Mouse (Mus musculus) liver, embryonic 15.5 days (tissue): ENCODE results near the gene Josd1. TPM values are rescaled to one million over a fixed set of nuclear protein-coding genes. Genes with fewer than 3 reads are reported as not detected.
A peak's percentile ranks its signal among the peaks of the same experiment; 100 is the strongest.

Source experiments
- ATAC-seq: fragments of 200-750 bp; cut with Nextera tagmentation; 2 replicates; pipeline ENCODE4 v1.8.0; 2017; ENCODE audit warnings: moderate number of reproducible peaks, mild to moderate bottlenecking, moderate library complexity; ENCODE audit not compliant: insufficient read depth
- H3K27ac ChIP-seq: fragments of 300-500 bp; sonication (generic); replicated peaks from 2 replicates; pipeline ENCODE4 v1.5.1; 2015; ENCODE audit warnings: mild to moderate bottlenecking, inconsistent platforms
- H3K27me3 ChIP-seq: fragments of 300-500 bp; sonication (generic); 2 replicates; pipeline ENCODE4 v1.6.1; 2015; ENCODE audit warnings: mild to moderate bottlenecking, inconsistent platforms
- H3K36me3 ChIP-seq: fragments of 300-500 bp; sonication (generic); replicated peaks from 2 replicates; pipeline ENCODE4 v1.6.1; 2015; ENCODE audit warnings: moderate library complexity, mild to moderate bottlenecking, inconsistent platforms
- H3K4me1 ChIP-seq: fragments of 300-500 bp; sonication (generic); replicated peaks from 2 replicates; pipeline ENCODE4 v1.6.1; 2015; ENCODE audit warnings: inconsistent platforms
- H3K4me2 ChIP-seq: fragments of 300-500 bp; sonication (generic); 2 replicates; pipeline ENCODE4 v1.6.1; 2015; ENCODE audit warnings: moderate library complexity, mild to moderate bottlenecking, inconsistent platforms
- H3K4me3 ChIP-seq: fragments of 300-500 bp; sonication (generic); replicated peaks from 2 replicates; pipeline ENCODE4 v1.5.1; 2015; ENCODE audit warnings: mild to moderate bottlenecking, inconsistent platforms
- H3K9ac ChIP-seq: fragments of 300-500 bp; sonication (generic); 2 replicates; pipeline ENCODE4 v1.6.1; 2015; ENCODE audit warnings: moderate library complexity, mild to moderate bottlenecking, inconsistent platforms
- H3K9me3 ChIP-seq: fragments of 300-500 bp; sonication (generic); replicated peaks from 2 replicates; pipeline ENCODE4 v1.6.1; 2016; ENCODE audit warnings: inconsistent platforms
- WGBS: fragments of 180-500 bp; shearing (Covaris S2); methylation state at CpG from one replicate; pipeline ENCODE4 v1.1.7; 2015; ENCODE audit warnings: mixed read lengths; ENCODE audit not compliant: insufficient replicate concordance; 5-methylcytosine and 5-hydroxymethylcytosine counted together
- polyA plus RNA-seq: library from polyadenylated mRNA; unstranded; fragments of >200 nt; fragmentation: Nextera tagmentation; extraction: Ambion mirVana; gene quantifications from 2 replicates; pipeline ENCODE4 v1.2.1, GENCODE M21; 2015

Gene Josd1
- 20.1 and 22.3 TPM in 2 replicates for polyA plus RNA-seq

GRCm38 (mm10) chr15:79687646-79688267, at the start of gene Josd1:
Gene Josd1 (minus strand): TSS chr15:79687919.
- Histone ChIP-seq H3K4me1 (peaks cover 74% of the 10 kb centered on the region), H3K36me3 (0 out of 2 replicates have a peak, but pooled peaks cover 4% of the 10 kb centered on the region), H3K9me3 (no peaks in the 10 kb centered on the region), H3K27ac (peak within 1 kb of the TSS; percentile 99), H3K27me3 (no peaks in the 10 kb centered on the region), H3K4me2 (peak within 1 kb of the TSS; percentile 82), H3K9ac (peak within 1 kb of the TSS; percentile 88), H3K4me3 (peak within 1 kb of the TSS; percentile 89)
- ATAC-seq: peak; percentile 69
- under 1% methylated on average over 71 of the region's 72 CpGs for WGBS

DNA sequence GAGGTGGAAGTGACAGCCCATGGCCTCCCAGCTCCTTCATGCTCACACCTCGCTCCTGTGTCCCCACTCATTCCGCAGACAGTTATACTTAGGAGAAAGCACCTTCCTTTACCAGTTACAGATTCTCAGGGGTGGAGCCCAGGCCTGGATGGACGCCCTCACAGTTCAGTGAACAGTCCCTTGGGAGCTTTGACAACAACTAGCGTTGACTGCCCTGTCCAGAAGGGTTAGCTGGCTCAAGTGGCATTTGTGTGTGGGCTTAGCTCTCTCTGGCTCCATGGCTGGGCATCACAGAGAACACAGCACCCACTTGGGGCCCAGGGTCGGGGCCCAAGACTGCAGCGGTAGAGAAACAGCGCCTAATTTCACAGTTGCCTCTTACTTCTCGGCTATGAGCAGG, 46.6 kb upstream of the Josd1 start:
- H3K4me1 ChIP-seq: 0 out of 2 replicates have a peak, but pooled peaks cover 11% of the 10 kb centered on the region
- no peak overlapping the region for H3K4me3 ChIP-seq
- H3K36me3 ChIP-seq: peaks cover 66% of the 10 kb centered on the region
- no peak overlapping the region for H3K9ac ChIP-seq
- 74% methylated on average over 8 of the region's 8 CpGs for WGBS
- ATAC-seq: no peak
- no peaks in the 10 kb centered on the region for H3K9me3 ChIP-seq
- peak overlapping the region; percentile 22 for H3K27ac ChIP-seq
- H3K27me3 ChIP-seq: no peaks in the 10 kb centered on the region
- no peak overlapping the region for H3K4me2 ChIP-seq

- Histone ChIP-seq H3K4me2 (no peak overlapping the region), H3K27ac (peak overlapping the region; percentile 22; the same call in 1 of the 2 replicates), H3K27me3 (no peaks in the 10 kb centered on the region), H3K9ac (no peak overlapping the region), H3K4me3 (no peak overlapping the region), H3K4me1 (0 out of 2 replicates have a peak, but pooled peaks cover 7% of the 10 kb centered on the region), H3K36me3 (peaks cover 69% of the 10 kb centered on the region), H3K9me3 (no peaks in the 10 kb centered on the region)
- ATAC-seq: no peak
- WGBS: 58% methylated on average over 4 of the region's 4 CpGs
Observed at GRCm38 (mm10) chr15:79733640-79734039, 45.9 kb upstream of the Josd1 start.

- peaks cover 67% of the 10 kb centered on the region for H3K36me3 ChIP-seq
- ATAC-seq: no peak
- H3K4me3 ChIP-seq: 0 out of 2 replicates have a peak overlapping the region, but pooled peaks have one; percentile 2
- no peak overlapping the region; the same call in 1 of the 2 replicates for H3K4me2 ChIP-seq
- 0 out of 2 replicates have a peak, but pooled peaks cover 7% of the 10 kb centered on the region for H3K4me1 ChIP-seq
- H3K9me3 ChIP-seq: no peaks in the 10 kb centered on the region
- no peaks in the 10 kb centered on the region for H3K27me3 ChIP-seq
- no peak overlapping the region; the same call in 1 of the 2 replicates for H3K27ac ChIP-seq
- 85% methylated on average over 8 of the region's 8 CpGs for WGBS
- H3K9ac ChIP-seq: no peak overlapping the region
Observed at GRCm38 (mm10) chr15:79733192-79733591, 45.5 kb upstream of the Josd1 start.

GRCm38 (mm10) chr15:79731554-79731953, 43.8 kb upstream of the Josd1 start:
- Histone ChIP-seq H3K36me3 (peaks cover 69% of the 10 kb centered on the region), H3K27ac (no peak overlapping the region)
- no peak for ATAC-seq

GRCm38 (mm10) chr15:79728731-79729388, 41.1 kb upstream of the Josd1 start:
- no peaks in the 10 kb centered on the region for H3K27me3 ChIP-seq
- no peak overlapping the region for H3K4me2 ChIP-seq
- no peak overlapping the region for H3K9ac ChIP-seq
- no peak overlapping the region for H3K4me3 ChIP-seq
- ATAC-seq: no peak
- H3K27ac ChIP-seq: no peak overlapping the region
- H3K36me3 ChIP-seq: peaks cover 60% of the 10 kb centered on the region
- 71% methylated on average over 10 of the region's 10 CpGs for WGBS
- H3K9me3 ChIP-seq: no peaks in the 10 kb centered on the region
- no peaks in the 10 kb centered on the region for H3K4me1 ChIP-seq

More at GRCm38 (mm10) chr15:79731554-79731953, 43.8 kb upstream of the Josd1 start:
- 0 out of 2 replicates have a peak, but pooled peaks cover 7% of the 10 kb centered on the region for H3K4me1 ChIP-seq
- H3K4me2 ChIP-seq: no peak overlapping the region
- no peaks in the 10 kb centered on the region for H3K9me3 ChIP-seq
- WGBS: 73% methylated on average over 7 of the region's 7 CpGs
- H3K4me3 ChIP-seq: no peak overlapping the region
- H3K9ac ChIP-seq: no peak overlapping the region
- no peaks in the 10 kb centered on the region for H3K27me3 ChIP-seq

DNA sequence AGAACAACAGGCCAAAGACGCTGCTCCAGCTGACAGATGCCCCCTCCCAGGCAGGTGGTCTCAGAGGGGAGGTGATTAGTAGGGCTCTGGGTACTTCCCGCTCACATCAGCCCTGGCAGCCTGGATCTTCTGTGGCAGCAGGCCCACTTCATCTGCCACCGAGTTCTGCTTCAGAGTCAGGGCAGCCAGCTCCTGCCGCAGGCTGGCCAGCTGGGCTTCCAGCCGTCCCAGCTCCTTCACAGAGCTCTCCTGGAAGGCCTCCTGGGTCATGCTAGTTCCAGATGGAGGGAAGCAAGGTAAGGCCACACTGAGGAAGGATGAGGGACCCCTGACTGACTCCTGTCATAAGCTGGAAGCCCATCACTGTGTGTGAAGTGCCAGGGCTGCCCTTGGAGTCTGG, 40.6 kb upstream of the Josd1 start:
- no peak for ATAC-seq
- H3K27me3 ChIP-seq: no peaks in the 10 kb centered on the region
- H3K4me2 ChIP-seq: no peak overlapping the region
- no peak overlapping the region for H3K27ac ChIP-seq
- 71% methylated on average over 5 of the region's 5 CpGs for WGBS
- H3K4me1 ChIP-seq: no peaks in the 10 kb centered on the region
- no peak overlapping the region for H3K4me3 ChIP-seq
- no peak overlapping the region for H3K9ac ChIP-seq
- H3K36me3 ChIP-seq: peaks cover 61% of the 10 kb centered on the region
- no peaks in the 10 kb centered on the region for H3K9me3 ChIP-seq

- no peak overlapping the region for H3K9ac ChIP-seq
- H3K4me1 ChIP-seq: no peaks in the 10 kb centered on the region
- no peaks in the 10 kb centered on the region for H3K27me3 ChIP-seq
- no peak overlapping the region for H3K27ac ChIP-seq
- H3K4me2 ChIP-seq: no peak overlapping the region
- no peak overlapping the region for H3K4me3 ChIP-seq
- H3K36me3 ChIP-seq: peaks cover 63% of the 10 kb centered on the region
- H3K9me3 ChIP-seq: no peaks in the 10 kb centered on the region
- WGBS: 90% methylated on average over 6 of the region's 6 CpGs
- ATAC-seq: no peak
Observed at GRCm38 (mm10) chr15:79727840-79728239, 40.1 kb upstream of the Josd1 start.

DNA sequence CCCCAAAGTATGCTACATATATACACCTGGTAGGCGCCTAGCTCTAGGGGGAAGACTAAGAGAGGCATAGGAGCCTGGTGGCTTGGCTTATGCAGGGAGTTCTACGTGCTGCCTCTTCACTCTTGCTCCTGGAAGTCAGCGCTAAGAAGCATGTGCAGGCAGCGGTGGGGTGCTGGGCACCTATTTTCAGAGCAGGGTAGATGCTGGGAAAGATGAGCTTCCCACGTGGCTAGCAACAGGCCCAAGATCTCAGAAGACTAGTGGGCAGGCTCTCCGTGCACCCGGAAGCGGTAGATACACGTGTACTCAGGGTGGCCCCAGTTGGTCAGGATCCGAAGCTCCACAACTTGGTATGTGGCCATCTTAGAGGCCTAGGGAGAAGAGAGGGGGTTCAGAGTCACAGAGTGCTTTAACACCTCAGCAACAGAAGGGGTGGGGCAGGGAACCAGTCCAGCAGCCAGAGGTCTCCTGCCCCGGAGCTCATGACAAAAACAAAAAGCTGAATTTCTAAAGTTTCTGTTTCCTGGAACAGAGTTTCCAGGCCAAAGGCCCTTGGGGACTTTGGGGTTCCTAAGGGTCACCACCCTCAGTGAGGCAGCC, 37.6 kb upstream of the Josd1 start:
- no peak for ATAC-seq
- Histone ChIP-seq H3K9ac (no peak overlapping the region), H3K4me1 (no peaks in the 10 kb centered on the region), H3K4me3 (no peak overlapping the region), H3K27me3 (no peaks in the 10 kb centered on the region), H3K36me3 (peaks cover 71% of the 10 kb centered on the region), H3K4me2 (no peak overlapping the region), H3K27ac (no peak overlapping the region), H3K9me3 (no peaks in the 10 kb centered on the region)
- WGBS: 80% methylated on average over 11 of the region's 11 CpGs

- H3K9me3 ChIP-seq: no peaks in the 10 kb centered on the region
- no peak for ATAC-seq
- 29% methylated on average over 1 of the region's 1 CpGs for WGBS
Observed at GRCm38 (mm10) chr15:79723439-79723838, 35.7 kb upstream of the Josd1 start.

DNA sequence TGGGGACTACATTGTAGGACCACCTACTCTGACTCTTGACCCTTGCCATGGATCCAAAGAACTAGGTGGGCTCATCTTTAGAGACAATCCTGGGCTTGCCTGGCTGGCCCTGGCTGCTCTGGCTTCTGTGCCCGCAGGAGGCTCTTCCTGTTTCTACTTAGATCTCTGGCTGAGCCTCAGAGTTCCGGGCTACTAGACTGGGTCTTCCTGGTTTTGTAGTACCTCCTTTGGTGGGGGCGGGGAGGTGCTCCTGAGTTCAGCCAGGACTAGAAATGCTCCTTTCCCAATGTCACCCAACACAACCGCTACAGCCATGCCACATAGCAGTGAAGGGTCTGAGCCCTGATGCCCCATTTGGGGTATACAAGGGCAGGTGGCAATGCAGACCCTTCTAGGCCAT, 33.1 kb upstream of the Josd1 start:
- Histone ChIP-seq H3K27me3 (no peaks in the 10 kb centered on the region), H3K27ac (no peak overlapping the region), H3K9ac (no peak overlapping the region), H3K4me2 (no peak overlapping the region), H3K4me3 (no peak overlapping the region), H3K4me1 (no peaks in the 10 kb centered on the region), H3K9me3 (no peaks in the 10 kb centered on the region), H3K36me3 (peaks cover 83% of the 10 kb centered on the region)
- ATAC-seq: no peak
- WGBS: 56% methylated on average over 4 of the region's 4 CpGs

More at GRCm38 (mm10) chr15:79723439-79723838, 35.7 kb upstream of the Josd1 start:
- Histone ChIP-seq H3K4me1 (no peaks in the 10 kb centered on the region), H3K27ac (no peak overlapping the region), H3K4me3 (no peak overlapping the region), H3K9ac (no peak overlapping the region), H3K4me2 (no peak overlapping the region), H3K36me3 (peaks cover 75% of the 10 kb centered on the region), H3K27me3 (no peaks in the 10 kb centered on the region)
